Mouse (Mus musculus): Measurements from ENCODE around the gene Defb5.
"Not testable (repeated sequence)": the region's sequence is repeated elsewhere in the genome, so short reads cannot be mapped to it uniquely, and the experiment has no call there.

Defb5 gene
- long read RNA-seq, experiment 1, result 0 reads
- long read RNA-seq, experiment 2, result 0 reads

- intact Hi-C loops (cut with DNase I), result loop anchor here (5.0 kb wide), 2 partner anchors 55 to 275 kb away; no protein-coding TSS in a partner anchor
Observed at GRCm38 (mm10) chr8:19247280-19247679, at the start of gene Defb5. Defb5 (plus strand) TSS chr8:19247580.

DNA sequence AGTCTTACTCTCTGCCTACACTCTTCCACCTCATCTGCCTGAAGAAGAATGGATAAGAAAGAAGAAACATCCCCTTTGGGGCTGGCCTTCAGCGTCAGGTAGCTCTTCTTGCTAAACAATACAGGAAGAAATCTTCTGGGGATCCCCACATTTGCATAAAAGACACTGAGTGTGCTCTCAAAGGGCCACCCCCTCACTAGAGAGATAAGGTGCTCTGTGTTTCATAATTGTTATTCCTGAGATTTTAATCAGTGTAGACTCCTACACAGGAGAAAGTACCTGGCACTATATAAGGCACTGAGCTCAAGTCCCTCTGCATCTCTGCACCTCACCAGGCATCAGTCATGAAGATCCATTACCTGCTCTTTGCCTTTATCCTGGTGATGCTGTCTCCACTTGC lies 22.2 kb upstream of the Defb5 start, which contains the start of gene Defb6:
Gene Defb6 (plus strand): TSS at position 318 of the 400 bp plus-strand sequence.
- intact Hi-C loops (cut with DNase I), result no loop called here

GRCm38 (mm10) chr8:19238101-19238500 lies 9.3 kb upstream of the Defb5 start:
- intact Hi-C loops (cut with DNase I), result no loop called here

- intact Hi-C loops (cut with DNase I), result no loop called here
Observed at GRCm38 (mm10) chr8:19239616-19240015, 7.8 kb upstream of the Defb5 start, which contains the start of gene Defb46. Defb46 (plus strand) TSS chr8:19239916.

- intact Hi-C loops (cut with DNase I), result no loop called here
Observed at GRCm38 (mm10) chr8:19258136-19258535, 10.8 kb downstream of the Defb5 start.

- intact Hi-C loops (cut with DNase I), result no loop called here
Observed at GRCm38 (mm10) chr8:19259667-19260066, 12.3 kb downstream of the Defb5 start.

- intact Hi-C loops (cut with DNase I), result not testable (repeated sequence)
Observed at GRCm38 (mm10) chr8:19293060-19293459, 45.7 kb downstream of the Defb5 start, which contains the start of gene Defb3. Defb3 (plus strand) TSS chr8:19293360.

GRCm38 (mm10) chr8:19298361-19298760 lies 51.0 kb downstream of the Defb5 start:
- intact Hi-C loops (cut with DNase I), result not testable (repeated sequence)
